Mouse (Mus musculus) layer of hippocampus, adult 8-10 months (tissue): ENCODE results near the gene Gm16253. TPM values are rescaled to one million over a fixed set of nuclear protein-coding genes. Genes with fewer than 3 reads are reported as not detected.
A peak's percentile ranks its signal among the peaks of the same experiment; 100 is the strongest.

Source experiments
- DNase-seq, 2 experiments: peaks; one replicate each; pipeline ENCODE4 v3.0.0; 2022; ENCODE audit warnings: low spot score in 2 of 2
- total RNA-seq, 4 experiments: library from RNA; stranded (reverse); gene quantifications; 2 replicates each; pipeline ENCODE4 v1.2.4; 2022

Gene Gm16253
- total RNA-seq, 4 experiments from 2014 or later: not detected

DNA sequence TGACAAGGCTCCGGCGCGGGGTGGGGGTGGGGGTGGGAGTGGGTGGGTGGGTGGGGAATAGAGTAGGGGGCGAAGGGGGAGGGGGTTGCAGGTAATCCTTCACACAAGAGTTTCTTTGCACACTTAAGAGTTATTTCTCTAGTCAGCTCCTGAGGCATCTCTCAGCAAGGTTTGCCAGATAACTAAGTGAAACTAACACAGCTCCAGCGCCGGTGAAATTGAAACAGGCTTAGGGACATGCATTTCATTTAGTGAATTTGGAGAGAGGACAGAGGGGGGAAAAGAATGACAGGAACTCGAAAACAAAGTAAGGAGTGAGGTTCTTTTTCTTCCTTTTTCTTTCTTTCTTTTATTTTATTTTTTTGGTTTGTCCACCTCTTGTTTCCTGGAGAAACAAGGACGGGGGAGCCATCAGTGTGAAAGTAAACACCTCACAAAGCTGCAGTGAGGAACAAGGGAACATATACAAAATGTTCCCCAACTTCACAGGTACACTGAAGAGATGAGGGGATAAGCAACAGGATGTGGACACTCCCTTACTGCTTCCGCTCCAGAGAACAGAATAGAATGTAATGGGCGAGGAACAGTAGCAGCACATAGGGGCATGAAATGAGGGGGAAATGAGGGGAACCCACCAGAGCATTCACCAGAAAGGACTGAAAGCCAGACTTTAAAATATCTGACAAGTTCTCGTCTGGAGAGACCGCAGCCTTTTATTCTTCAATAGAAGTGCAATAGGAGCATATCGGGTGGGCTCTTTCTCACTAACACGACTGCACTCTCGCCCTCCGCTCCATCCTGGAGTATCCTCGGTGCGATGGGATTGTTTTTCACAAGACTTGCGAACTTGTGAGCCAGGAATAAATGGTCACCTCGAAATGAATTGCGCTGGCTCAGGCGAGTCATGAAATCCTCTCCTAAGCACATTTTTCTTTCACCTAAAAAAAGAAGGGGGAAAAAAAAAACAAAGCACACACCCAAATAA is 19.8 kb upstream of the Gm16253 start:
- DNase-seq: no peak

DNA sequence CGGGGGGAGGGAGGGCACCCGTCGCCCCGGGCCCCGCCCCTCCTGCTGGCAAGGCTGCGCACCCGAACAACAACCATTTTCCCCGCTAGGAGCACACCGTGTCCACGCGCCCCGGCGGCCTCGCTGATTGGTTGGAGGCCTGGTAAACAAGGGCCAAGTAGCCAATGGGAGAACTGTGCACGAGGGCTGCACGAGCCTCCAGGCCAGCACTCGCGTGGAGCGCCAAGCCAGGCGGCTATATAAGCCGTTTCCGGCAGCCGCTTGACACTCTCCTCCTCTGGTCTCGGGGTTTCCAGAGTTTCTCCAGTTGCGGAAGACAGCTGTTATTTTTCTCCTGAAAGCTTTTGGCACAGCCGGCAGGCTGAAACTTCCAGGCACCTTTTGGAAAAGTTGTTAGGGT is 19.1 kb upstream of the Gm16253 start, which contains the start of gene Txnip:
Gene Txnip, plus strand, starts transcription at position 264 of the 400 bp plus-strand sequence.
- DNase-seq: peak; percentile 94 to 96

DNA sequence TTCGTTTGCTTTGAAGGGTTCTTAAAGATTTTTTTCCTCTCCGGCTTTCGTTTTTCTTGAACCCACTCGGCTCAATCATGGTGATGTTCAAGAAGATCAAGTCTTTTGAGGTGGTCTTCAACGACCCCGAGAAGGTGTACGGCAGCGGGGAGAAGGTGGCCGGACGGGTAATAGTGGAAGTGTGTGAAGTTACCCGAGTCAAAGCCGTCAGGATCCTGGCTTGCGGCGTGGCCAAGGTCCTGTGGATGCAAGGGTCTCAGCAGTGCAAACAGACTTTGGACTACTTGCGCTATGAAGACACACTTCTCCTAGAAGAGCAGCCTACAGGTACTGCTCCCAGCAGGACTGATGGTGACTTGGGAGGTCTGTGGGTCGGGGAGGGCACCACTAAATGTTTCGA is 18.6 kb upstream of the Gm16253 start:
- no peak for DNase-seq

DNA sequence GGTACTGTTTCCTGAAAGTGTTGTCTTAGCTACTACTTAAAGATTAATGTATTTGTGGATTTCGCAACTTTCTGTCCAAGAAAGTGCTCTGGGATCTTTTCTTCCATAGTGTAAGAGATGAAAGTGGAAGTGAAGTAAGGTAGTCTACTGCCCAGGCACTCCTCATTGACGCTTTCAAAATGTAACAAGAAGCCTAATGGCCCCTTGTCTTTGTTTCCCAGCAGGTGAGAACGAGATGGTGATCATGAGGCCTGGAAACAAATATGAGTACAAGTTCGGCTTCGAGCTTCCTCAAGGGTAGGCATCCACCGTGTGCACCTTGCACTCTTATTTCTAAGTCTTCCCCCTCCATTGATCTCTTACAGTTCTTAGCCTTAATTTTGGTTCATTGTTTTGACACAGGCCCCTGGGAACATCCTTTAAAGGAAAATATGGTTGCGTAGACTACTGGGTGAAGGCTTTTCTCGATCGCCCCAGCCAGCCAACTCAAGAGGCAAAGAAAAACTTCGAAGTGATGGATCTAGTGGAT is 18.1 kb upstream of the Gm16253 start:
- no peak for DNase-seq

DNA sequence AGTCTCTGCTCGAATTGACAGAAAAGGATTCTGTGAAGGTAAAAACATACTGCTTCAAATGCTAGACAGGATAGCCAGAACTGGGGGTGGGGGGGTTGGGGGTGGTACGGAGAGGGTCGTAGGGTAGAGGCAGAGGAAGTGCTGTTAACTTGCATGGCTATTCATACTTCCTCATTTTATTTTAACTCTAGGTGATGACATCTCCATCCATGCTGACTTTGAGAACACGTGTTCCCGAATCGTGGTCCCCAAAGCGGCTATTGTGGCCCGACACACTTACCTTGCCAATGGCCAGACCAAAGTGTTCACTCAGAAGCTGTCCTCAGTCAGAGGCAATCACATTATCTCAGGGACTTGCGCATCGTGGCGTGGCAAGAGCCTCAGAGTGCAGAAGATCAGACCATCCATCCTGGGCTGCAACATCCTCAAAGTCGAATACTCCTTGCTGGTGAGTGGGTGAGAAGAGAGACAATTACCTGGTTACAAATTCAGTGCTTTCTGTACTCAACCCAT is 17.3 kb upstream of the Gm16253 start:
- no peak for DNase-seq

DNA sequence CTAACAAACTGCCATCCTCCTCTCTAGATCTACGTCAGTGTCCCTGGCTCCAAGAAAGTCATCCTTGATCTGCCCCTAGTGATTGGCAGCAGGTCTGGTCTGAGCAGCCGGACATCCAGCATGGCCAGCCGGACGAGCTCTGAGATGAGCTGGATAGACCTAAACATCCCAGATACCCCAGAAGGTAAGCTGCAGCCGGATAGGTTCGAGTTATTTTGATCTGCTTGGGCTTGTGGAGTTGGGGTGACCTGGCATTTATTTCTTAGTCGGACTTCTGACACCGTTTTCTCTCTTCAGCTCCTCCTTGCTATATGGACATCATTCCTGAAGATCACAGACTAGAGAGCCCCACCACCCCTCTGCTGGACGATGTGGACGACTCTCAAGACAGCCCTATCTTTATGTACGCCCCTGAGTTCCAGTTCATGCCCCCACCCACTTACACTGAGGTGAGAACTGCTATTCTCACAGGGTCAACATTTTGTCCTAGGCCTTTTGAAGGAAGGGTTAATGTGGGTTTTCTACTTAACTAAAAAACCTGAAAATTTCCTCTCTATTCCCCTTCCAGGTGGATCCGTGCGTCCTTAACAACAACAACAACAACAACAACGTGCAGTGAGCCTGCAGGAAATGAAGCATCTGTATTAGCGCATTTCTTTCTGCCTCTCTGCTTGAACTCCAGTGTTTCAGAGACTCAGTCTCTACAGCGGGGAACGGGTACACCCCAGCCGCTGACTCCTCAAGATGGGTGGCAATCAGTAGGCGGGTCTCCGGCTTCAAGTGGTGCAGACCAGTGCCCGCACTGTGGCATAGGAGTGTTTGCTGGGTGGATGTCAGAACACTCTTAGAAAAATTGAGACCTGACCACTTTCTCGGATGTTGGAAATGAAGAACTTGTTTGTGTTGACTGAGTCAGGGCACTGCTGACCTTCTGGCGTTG is 16.6 kb upstream of the Gm16253 start:
- DNase-seq: no peak

DNA sequence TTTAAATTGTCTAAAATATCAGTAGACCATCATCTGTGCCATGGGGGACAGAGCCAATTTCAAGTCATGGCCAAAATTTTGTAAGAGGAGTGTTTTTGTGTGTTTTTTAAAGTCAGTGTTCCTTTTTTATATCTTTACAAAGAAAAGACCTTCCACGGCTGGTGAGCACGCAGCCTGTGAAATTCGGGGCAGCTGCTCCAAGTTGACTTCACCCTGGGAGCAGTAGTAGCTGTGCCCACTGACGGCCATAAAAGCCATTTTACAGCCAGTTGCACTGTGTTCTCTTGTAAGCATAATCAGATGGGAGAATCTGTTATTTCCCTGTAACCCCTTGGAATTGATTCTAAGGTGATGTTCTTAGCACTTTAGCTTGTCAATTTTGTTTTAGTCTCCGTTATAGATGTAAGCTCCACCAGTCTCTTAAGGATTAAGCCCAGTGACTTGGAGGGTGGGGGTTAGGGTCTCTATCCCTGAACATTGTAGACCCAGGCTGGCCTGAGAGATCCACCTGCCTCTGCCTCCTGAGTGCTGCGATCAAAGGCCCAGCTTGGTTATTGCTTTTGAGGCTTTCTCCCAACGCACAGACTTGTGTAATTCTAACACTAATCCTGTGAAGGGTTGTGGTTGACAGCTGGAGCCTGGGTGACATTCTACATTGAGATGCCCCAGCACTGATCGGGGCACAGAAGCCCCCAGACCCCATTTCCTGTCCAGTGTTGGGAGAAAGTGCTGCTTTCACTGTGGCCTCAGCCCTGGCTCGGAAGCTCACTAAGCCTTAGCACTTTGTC is 15.7 kb upstream of the Gm16253 start:
- DNase-seq: no peak

DNA sequence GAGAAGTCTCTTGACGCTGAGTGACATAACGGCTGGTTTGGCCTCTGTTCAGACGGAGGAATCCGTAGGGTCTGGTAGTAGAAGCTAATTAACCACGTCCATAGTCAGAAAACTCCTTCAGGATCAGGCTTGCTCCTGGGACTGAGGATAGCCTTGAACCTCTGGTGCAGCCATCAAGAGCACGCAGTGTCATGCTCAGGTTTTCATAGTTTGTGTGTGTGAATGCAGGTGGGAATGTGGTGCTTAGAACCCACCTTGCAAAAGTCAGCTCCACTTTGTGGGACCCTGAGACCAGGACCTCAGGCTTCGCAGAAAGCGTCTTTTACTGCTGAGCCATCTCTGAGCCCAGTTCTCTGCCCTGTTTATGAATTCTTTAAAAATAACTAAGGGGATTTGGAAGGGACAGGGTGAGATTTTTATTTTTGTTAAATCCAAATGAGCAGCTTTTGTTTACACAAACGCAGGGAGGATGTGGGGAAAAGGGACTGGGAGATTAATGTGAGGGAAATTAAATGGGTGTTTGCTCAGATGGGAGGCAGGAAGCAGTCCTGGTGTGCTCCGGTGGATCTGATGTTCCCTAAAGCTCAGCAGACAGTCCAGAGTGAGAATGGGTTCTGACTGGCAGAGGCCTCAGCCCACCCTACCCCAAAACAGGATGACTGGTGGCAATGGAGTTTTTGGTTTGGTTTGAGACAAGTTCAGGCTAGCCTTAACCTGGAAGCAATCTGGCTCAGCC is 14.7 kb upstream of the Gm16253 start:
- DNase-seq: no peak

DNA sequence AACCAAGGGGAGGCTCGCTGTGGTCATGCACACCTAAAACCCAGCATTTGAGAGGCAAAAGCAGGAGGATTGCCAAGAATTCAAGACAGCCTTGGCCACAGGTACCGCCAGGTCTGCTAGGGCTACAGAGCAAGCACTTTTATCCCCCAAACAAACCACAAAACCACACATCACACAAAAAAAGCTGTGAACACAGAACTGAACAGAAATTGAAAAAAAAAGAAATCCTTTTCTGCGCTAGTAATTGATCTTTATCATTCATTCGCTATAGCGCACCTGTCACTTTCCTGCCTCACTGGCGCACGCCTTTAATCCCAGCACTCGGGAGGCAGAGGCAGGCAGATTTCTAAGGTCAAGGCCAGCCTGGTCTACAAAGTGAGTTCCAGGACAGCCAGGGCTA is 13.5 kb upstream of the Gm16253 start:
- DNase-seq: no peak

DNA sequence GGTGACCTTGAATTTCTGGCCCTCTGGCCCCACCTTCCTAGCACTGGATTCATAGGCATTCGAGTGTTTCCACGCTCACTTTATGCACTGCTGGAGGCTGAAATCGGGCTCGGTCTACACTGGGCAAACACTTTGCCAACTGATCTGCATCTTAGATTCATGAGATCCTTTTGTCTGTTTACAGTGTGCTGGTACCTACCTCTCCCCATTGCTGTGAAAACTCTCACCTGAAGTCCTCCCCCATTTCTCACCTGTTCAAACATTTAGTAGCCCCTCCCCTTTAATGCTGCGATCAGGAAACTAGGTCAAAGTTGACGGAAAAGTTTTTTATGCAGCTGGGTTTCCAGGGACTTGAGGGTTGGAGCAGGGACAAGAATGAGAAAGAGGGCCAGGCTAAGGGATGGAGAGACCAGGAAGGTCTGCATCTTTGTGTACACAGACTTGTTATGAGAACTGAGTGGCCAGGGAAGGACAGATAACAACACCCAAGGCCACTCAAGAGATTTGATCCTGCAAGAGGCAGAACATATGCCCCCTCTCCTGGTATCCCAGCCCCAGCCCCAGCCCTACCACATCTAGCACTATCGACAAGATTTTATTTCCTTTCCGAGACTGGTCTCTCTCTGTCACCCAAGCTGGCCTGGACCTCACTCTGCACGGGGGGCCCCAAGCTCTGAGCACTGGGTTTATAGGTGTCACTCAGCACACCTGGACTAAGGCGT is 12.7 kb upstream of the Gm16253 start:
- DNase-seq: no peak

DNA sequence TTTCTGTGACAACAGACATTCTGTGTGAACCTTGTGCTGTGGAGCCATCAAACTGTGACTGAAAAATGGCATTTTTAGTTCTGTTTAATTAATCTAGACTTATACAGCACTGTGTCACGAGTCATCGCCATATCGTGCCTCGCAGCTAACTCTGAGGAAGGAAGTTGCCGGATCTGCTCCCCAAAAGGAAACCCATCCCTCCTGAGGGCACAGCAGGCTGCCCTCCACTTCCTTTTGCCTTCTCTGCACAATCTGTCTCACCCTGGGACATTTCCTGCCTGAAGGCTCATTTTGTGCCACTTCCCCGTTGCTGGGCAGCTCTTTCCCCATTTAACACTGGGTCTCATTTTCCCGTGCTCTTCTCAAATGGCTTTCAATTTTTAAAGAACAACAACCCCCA is 12.2 kb upstream of the Gm16253 start:
- DNase-seq: no peak

DNA sequence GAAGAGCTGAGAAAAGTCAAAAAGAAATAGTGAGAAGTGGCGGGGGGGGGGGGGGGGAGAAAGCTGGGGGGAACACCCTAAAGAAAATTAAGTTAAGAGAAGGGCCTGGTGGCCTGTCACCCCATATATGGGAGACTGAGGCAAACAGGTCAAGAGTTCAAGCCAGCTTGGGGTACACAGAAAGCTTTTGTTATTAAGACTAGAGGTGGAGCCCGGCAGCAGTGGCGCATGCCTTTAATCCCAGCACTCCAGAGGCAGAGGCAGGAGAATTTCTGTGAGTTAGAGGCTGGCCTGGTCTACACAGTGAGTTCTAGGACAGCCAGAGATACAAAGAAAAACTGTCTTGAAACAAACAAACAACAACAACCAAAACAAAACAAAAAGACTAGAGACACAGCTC is 11.7 kb upstream of the Gm16253 start:
- DNase-seq: no peak

DNA sequence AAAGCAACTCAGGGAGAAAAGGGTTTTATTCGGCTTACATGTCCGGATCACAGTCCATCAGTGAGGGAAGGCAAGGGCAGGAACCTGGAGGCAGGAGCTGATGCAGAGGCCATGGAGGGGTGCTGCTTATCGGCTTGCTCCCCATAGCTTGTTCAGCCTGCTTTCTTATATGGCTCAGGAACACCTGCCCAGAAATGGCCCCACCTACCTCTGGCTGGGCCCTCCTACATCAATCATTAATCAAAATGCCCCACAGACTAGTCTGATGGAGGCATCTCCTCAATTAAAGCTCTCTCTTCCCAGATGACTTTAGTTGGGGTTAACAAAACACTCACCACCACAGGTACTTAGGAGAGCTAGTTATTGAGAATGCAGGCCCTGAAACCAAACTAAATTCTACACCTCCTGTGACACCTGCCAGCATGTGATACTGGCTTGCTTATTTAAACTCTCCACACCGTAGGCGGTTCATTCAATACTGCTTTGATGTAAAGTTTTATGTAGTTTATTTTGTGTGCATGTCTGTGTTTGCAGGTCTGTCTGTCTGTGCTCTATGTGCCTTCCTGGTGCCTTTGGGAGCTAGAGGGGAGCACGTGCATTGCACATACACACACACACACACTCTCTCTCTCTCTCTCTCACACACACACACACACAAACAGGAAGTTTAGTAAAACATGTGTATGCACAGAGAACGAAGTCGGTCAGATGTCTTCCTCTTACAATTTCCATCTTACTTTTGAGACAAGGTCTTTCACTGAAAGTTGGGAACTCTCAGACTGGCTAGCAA is 9.9 kb upstream of the Gm16253 start:
- DNase-seq: no peak

DNA sequence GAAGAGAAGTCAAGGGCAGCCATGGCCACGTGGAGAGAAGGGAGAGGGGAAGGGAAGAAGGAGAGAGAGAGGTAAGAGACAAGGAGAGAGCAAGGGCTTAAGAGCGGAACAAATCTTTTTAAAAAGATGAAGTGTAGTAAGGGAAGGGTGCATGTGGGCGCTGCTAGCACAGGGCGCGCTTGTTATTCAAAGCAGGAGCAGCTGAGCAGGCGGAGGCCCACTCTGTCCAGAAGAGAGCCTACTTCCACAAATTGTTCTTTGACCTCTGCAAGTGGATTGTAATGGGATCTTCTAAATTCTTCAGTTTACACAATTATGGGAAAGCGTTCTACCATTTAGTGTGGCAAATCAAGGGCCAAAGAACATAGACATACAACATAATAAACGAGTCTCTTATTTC is 8.2 kb upstream of the Gm16253 start:
- no peak for DNase-seq

DNA sequence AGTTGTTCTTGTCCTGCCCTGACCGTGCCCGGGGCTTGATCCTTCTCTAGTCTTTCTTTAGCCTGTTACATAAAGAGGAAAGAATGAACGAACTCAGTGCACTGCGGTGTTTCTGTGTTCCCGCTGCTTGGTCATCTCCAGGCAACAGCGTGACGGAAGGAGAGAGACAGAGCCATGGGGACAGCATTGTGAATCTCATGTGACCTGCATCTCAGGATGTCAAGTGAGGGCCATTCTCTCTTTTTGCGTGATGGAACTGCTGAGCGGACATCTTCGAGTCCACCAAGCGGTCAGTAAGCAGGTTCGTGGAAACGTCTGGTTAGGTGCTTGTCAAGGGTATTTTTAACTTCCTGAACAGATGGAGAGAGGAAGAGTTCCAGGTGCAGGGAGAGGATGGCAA is 7.3 kb upstream of the Gm16253 start:
- no peak for DNase-seq

DNA sequence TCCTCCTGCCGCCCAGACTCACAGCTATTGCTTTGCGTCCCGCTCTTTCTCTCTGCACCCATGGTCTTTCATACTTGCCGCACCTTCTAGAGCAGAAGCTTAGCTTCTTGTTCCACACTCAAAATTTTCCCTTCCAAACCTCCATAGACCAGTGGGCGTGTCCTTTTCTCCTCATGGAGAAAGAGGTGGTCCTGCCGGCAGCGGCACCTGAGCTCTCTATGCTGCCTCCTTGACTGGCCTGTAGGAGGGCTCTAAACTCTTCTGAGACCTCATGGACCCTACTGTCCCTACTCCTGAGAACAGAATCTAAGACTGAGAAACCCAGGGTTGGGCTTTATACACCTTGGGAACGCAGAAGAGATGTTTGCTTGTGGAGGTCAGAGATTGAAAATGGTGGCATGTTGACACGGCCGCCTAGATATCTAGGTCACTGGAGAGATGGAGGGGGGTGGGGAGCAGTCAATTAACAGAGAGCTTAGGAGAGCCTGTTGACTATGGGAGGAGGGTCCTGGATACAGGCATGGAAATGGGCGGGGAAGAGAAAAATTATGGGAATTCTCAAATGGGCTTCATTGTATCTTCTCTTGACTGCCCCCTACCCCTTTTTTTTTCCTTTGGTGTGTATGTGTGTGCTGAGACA is 6.7 kb upstream of the Gm16253 start:
- no peak for DNase-seq

DNA sequence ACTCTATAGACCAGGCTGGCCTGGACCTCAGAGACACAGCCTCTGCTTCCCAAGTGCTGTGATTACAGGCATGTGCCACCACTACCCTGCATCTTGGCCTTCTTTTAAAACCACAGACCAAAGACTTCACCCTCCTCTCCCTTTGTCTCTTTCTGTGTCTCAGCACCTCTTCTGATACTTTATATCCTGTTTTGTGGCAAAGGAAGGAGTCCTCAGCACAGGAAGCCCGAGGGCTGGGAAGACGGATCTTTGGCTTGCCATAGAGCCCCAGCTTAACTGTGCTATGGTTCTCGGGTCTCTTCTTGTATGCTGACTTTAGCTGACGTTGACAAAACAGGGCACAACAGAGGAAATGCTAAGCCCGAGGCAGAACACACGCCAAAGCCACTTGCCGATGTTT is 6.1 kb upstream of the Gm16253 start:
- DNase-seq: no peak

DNA sequence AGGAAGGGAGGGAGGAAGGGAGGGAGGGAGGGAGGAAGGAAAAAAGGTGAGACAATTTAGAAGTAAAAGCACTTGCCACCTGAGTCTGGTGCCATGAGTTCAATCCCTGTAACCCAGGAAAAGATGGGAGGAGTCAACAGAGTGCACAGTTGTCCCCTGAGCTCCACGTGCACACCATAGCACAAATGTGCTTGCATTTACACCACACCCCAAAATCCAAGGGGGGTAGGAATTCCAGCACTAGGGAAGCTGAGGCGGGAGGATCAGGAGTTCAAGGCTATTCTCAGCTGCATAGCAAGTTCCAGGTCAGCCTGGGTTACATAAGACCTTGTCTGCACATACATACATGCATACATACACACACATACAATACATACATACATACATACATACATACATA is 5.4 kb upstream of the Gm16253 start:
- DNase-seq: no peak
